Mouse (Mus musculus) gastrocnemius, adult 18-20 months (tissue): ENCODE results near the gene Mylip. TPM values are rescaled to one million over a fixed set of nuclear protein-coding genes. Genes with fewer than 3 reads are reported as not detected.

ENCODE experiments used
- DNase-seq: peaks from one replicate; pipeline ENCODE4 v3.0.0; 2021; ENCODE audit warnings: low spot score
- total RNA-seq, 2 experiments: library from RNA; stranded (reverse); gene quantifications; 2 replicates each; pipeline ENCODE4 v1.2.3; 2021

The Mylip gene
- total RNA-seq, 2 experiments from 2014 or later: 11.3 to 12.2 TPM

DNA sequence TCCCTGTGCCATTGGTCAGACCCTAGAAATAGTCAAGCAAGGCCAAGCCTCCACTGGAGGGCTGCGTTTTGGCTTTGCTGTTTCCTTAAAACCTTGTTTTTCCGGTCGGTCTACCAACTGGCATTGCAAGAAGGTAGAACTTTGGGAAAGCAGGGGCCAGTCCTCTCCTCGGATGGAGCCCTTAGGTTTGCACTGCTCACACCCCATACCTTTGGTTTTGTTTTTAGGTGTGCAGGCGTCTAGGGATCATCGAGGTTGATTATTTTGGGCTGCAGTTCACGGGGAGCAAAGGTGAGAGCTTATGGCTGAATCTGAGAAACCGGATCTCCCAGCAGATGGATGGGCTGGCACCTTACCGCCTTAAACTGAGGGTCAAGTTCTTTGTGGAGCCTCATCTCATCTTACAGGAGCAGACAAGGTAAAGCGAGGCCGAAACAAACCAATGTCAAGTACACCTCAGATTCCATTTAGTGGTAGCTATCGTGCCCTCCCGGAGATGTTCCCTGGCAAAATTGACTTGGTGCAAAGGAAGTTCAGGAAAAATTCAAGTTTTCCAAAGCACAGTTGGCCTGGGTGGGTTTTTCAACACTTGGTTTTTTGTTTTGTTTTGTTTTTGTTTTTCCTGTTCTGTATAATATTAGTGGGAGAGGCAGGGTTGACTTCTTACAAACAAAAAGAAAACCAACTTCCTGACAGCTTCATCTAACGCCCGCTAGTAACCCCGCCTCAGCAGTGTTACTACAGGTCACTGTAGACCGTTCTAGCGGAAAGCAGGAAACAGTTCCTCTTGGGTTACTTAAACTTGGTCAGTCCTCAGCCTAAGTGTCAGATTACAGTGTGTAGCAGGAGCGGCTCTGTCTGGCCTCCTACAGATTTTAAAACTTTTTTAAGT, 1.7 kb downstream of the Mylip start:
- DNase-seq: peak; percentile 69

DNA sequence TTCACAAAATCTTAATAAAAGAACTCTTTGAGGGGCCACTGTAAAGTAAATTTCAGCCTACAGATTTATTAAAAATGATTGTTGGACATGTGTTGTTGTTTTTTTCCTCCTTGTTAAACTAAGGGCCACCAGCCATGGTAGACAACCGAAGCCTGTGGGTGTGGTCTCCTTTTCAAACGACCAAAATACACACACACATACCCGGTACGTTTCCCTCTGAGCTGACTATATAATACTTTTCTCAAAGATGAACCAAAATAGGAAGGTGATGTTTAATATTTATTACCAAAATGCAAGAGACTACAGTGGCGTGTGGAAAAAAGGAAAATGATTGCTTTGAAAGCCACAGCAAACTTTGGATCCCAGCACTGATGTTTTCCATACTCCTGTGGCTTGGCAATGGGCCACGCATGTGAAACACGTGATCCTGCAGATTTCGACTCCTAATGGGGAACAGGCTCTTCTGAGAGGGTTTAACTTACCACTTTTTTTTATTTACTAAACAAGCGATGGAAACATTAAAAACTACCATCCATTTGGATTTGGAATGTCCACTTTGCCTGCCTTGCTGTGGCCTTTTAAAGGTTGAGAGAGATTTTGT, 2.4 kb downstream of the Mylip start:
- peak; percentile 66 for DNase-seq

DNA sequence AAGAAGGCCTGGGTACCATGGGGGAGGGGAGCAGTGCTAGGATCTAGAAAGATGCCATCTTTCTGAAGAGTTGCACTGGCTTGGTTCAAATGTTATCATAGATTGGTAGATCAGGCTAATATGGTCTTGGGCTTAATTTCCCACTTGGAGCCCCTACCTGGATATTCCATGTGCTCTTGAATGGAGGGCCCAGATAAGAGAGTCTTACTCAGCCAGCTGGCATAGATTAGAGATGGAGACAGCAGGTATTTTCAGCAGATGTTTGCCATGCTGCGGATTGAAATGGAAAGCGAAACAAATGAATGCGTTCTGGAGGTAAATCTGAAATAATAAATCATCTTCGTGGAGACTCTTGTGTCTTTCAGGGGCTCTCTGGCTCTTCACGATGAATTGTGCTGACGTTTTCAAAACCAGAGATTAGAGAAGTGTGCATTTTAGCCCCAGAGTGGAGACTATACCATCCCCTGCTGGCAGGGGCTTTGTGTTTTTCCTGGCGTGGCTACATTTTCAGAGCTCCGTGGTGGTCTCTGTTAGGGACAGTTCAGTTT, 4.8 kb downstream of the Mylip start:
- no peak for DNase-seq

DNA sequence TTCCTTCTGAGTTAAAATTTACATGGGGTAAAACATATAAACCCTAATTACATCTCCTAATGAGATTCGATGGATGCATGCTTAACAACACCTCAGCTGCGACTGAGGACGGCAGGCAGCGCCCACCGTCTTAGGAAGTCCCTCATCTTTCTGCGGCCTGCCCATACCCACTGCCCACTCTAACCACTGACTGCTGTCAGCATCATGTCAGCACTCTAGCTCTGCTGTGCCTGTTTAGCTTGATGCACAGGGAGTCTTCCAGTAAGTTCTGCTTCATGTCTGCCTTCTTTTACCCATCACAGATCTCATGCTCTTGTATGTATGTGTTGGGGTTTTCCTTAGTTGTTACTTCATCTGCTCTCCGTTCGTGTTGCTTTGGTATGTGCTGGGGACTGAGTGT, 7.2 kb downstream of the Mylip start:
- DNase-seq: no peak

DNA sequence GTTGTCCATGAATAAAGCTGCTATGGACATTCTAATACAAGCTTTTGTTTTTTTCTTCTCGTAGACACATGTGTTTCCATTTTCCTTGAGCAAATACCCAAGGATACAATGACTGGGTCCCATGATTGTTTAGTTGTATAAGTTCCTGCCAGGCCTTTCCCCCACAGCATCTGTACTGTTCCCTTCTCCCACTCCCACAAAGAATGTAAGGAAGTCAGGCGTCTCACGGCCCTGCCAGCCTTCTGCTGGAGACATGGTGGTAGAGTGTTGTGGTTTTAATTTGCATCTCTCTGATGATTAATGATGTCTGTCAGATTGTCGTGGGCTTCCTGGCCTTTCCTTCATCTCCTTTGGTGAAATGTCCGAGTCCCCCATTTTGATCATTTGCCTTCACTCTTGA, 7.7 kb downstream of the Mylip start:
- no peak for DNase-seq

DNA sequence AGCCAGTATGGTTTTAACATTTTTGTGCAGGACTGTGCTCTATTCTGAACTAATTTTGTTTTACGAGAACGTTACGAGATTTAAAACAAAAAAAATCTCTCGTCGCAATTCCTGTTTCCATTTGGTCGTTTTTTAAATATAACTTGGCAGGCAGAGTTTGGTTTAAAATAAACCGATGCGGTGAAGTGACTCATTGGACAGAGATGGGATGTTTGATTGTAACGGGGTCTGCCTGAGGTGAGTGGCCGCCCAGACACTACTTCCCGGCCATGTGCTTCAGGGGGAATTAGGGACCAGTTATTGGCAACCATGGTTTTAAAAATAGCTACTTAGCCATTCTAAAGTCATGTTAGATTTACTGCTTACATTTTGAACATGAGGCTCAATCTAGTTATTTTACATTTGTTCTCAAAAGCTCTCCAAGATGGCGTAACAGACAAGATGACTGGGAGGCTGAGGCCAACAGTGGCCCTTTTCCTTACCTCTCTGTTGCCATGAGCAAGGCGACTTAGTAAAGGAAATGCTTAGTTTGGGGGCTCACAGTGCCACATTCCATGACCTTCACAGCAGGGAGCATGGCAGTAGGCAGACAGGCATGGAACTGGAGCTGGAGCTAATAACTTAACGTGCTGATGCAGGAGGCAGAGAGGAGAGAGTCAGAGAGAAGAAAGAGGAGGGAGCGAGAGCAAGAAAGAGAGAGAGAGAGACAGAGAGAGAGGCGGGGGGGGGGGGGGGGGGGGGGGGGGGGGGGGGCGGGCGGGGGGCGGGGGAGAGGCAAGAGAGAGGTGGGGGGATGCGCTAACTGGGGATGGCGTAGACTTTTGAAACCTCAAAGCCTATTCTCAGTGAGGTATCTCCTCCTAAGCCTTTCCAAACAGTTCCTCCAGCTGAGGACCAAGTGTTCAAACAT, 8.6 kb downstream of the Mylip start:
- DNase-seq: no peak

DNA sequence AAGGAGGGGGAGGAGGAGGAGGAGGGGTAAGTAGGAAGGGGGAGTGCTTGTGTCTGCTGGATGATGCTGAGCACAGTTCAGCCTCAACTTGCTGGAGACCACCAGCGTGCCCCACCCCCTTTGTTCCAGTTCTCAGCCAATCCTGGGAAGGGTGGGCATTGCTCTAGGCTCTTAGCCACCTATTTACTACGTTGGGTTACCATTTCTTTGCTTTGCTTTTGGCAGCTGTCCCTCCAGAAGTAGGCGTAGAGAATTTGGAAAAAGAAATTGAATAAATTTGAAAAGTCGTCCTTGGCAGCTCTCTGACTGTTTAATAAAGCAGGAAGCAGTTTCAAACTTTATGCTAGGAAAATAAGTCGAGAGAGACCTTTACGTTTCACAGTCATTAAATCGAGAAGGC, 11.2 kb downstream of the Mylip start:
- no peak for DNase-seq

DNA sequence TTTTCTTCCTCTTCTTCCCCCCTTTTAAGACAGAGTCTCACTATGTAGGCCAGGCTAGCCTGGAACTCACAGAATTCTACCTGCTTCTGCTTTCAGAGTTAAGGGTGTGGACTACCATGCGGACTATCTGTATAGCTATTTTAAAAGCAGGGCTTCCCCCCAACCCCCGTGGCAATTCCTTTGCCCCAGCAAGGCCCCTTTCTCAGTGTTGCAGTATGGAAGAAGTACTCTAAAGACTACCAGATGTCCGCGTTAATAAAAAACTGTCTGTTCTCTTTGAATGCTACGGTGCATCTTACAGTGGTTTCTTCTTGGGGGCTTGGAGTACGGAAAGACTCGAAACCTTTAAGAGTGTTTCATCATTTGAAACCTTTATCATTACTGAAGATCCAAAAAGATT, 12.3 kb downstream of the Mylip start:
- no peak for DNase-seq

DNA sequence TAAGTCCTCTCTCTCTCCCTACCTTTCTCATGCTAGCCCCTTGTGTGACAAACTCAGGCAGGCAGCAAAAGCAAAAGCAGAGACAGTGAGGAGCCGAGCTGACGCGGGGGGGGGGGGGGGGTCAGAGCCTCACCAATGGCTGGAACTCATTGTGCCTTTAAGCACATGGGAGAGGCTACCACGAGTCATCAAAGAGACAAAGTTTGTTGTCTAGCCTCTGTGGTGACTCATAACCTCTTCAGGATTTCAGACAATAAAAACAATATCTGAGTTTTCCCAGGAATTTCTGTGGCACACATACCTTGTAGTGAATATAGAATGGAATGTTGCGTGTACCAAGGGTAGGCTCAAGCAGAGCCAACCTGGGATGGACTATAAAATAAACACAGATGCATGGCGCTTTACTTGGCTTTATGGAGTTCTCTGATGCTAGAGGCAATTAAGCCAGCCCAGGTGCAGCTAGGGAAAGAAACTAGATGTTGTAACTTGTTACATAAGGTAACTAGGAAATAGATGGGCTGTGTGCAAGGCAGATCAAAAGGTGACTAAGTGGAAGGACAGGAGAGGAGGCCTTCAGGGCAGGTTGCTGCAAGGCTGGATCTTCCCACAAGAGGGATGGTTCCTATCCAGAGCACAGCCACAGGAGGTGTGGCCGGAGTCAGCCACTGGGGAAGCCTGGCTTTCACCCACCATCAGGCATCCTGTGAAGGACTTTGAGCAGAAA, 12.9 kb downstream of the Mylip start:
- DNase-seq: no peak

DNA sequence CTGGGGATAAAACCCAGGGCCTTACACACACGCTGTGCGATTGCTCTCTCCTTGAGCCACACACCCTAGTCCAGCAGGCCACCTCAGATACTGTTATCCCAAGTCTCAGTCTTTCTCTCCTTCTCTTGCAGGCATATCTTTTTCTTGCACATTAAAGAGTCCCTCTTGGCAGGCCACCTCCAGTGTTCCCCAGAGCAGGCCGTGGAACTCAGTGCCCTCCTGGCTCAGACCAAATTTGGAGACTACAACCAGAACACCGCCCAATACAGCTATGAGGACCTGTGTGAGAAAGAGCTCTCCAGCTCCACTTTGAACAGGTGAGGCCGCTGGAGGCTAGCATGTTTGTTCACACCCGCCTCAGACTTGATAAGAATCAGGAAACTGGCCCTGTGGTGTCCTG, 14.7 kb downstream of the Mylip start:
- DNase-seq: no peak

DNA sequence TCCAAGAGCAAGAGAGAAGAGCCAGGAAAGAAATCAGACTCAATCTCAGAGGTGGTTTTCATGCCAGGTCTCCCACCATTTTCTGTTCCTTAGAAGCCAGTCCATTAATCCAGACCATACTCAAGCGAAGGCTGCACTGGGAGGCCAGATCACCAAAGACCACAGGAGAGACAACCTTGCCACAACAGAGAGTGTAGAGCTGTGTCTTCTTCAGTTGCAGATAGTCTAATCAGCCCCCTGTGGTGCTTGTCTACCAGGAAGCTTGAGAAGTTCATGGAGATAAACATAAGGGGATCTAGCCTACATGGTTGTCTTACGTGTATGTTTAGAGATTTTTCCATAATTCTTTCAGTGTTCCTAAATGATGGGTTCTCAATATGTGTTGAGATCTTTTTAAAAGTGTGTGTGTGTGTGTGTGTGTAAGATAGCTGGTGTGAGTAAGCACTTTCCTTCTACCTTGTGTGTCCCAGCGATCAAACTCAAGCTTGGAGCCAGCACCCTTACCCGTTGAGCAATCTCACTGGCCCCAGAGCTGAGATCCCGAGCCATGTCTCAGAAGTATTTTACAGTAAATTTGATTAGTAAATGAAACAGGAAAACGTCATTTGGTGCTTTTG, 15.8 kb downstream of the Mylip start:
- DNase-seq: no peak

DNA sequence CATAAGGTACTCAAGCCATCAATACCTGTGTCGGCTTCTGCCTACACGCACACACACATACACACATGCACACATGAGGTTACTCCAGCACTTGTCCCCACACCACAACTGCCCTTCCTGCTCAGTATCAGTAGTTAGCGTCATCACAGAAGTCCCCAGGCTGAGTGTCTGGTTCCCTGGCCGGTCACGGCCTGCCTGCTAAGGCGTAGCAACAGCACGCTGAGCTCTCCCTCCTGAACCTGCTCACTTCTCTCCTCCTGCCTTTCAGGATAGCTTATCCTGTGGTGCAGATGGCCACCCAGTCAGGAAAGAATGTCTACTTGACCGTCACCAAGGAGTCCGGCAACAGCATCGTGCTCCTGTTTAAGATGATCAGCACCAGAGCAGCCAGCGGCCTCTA, 16.7 kb downstream of the Mylip start:
- no peak for DNase-seq

DNA sequence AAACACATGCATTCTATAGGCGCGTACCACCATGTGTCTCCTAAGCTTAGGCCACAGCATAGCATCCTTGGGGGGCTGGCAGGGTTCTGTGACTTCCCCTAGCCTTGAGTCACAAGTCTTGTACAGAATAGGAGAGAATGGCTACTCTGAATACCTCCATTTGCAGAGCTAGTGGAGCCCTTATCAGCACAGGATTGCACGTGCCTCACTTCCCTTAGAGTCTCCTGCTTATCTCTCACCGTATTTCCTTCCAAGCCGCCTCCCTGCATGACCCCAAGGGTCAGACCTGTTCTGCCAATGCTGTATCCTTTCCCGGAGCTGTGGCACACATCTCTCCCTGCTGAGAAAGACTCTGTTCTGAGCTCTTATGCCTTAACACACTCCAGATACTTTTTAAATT, 17.2 kb downstream of the Mylip start:
- no peak for DNase-seq

DNA sequence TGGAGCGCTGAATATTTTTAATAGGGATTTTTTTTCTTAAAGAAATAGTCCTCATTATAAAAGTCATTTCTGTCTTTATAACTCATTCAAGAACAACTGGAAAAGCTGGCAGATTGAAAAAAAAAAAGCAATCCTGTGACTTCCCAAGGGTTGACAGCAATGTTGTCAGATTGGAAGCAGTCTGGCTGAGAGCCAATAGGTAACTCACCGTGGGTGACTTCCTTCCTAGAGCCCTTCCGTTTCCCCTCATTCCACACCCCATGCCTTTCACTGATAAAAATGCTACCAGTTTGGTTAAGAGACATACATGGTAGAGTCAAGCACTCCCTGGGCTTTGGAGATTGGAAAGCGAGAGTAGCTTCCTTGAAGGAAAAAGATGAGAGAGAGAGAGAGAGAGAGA, 21.4 kb downstream of the Mylip start:
- no peak for DNase-seq

DNA sequence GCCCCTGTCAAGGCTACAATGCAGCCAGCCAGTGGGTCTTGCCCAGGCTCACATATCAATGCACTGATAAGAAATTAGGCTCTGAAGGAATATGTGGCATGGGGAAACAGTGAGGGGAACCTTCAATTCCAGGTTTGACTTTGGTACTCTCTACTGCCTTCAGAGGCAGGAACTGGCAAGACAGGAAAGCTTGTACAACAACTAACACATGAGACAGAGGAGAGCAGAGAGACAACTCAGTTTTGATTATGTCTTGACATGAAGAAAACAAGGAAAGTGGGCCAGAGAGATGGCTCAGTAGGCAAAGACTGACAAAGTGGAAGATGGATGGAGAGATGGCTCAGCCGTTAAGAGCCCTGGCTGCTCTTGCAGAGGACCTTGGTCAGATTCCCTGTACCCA, 23.5 kb downstream of the Mylip start:
- no peak for DNase-seq

DNA sequence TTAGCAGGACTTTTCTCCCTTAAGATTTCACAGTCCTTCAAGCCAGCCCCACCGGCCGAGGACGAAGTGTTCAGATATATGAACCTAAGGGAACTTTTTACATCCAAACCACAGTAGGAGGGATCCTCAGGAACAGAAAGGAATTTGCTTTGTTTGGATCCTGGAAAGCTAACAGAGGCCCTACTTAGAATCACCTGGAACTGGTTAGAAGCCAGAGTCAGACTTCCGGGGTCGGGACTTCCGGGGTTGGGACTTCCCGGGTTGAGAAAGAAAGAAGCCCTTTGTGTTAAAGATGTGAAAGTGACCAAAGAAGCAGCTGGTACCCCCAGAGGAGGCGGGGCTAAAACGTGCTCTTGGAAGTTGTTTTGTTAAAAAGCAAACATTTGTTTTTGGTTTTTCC, 24.5 kb downstream of the Mylip start:
- DNase-seq: no peak

DNA sequence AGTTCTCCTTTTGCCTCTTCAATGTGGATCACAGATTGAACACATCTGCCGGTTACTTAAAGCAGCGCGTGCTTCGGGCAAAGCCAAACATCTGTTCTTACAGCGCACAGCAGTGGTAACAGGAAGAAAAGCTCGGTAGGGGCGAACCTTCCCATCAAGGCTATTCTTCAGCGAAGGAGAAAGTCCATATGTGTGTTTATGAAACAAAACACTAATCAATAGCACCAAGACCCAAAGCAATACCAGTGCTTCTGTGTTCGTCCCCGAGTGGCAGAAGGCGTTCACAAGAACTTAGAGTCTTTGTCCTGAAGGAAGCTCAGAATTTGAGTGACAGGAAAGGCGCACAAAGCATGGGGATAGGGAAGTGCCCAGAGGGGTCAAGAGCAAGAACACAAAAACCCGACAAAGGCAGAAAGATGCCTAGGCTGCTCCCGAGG, 27.1 kb downstream of the Mylip start:
- DNase-seq: no peak

DNA sequence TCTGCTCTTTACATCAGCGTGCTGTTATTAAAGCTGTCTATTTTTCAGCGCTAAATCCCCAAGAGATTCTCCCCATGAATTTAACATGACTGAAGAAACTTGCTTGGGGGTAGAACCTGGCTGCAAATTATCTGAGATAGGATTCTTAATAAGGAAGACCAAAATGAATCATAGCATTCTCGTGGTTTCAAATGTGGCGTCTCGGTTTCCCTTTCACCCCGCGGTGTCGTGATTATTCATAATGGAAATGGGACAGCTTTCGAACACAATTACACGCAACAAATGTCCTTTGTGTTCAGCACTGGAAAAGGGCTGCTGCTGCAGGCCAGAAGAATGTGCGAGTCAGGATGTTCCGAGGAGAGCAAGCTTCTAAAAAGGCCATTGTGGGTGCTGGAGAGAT, 29.4 kb downstream of the Mylip start:
- no peak for DNase-seq

DNA sequence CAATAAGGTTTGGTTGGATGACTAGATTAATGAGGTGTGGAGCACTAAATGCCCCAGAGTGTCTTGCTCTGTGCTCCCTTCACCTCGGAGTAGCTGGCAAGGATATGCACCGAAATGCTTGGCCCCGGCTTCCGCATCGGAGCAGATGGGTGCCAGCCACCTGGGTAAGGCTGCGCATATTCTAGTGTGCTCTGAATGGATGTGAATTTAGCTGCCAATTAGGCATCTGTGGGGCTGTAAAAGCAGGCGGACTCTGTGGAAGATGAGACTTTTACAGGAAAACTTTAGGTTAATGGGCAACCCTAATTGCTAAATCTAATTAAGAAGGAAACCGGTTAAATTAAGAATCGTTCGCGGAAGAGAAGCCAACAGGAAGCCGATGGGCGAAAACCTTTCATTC, 32.7 kb downstream of the Mylip start:
- DNase-seq: no peak

DNA sequence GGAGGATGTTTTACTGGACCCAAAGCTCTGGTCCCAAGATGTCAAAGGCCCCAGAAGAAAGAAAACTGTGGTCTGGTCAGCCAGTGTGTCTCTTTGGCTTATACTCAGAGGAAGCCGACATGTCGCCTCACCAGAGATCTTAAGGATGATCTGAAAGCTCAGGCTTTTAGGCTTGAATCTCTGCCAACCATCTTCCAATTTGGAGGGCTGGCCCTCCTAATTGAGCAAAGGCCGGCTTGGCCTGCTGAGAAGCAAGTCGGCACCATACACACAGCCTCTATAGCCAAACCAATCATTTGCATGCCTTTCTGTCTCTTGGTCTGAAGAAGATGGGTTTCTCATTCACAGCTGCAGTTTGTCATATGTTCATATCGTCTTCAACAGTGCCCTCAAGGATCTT, 33.2 kb downstream of the Mylip start:
- no peak for DNase-seq

DNA sequence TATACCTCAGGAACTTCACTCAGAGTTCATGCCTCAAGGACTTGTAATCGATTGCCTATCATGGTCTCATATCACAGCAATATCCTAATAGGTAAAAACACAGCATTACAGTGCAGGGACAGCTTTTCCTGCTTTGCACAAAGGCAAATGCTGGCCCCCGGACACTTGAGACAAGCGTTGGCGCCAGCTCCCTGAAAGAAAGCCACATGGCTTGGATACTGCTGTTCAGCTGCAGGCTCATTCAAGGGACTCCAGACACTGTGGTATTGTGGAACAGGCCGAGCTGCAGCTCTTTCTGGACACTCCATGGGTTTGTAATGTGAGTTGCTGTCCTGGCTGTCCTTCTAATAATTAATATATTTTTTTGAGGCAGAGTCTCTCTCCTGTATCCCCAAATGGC, 34.4 kb downstream of the Mylip start:
- DNase-seq: no peak
